Mouse (Mus musculus) heart, embryonic 13.5 days (tissue): ENCODE data around the gene Sept10. TPM values are rescaled to one million over a fixed set of nuclear protein-coding genes. Genes with fewer than 3 reads are reported as not detected.
A peak's percentile ranks its signal among the peaks of the same experiment; 100 is the strongest.

Experiments used
- ATAC-seq: fragments of 200-750 bp; cut with Nextera tagmentation; 2 replicates; pipeline ENCODE4 v1.8.0; 2017; ENCODE audit warnings: moderate TSS enrichment; ENCODE audit not compliant: insufficient number of reproducible peaks, low FRiP score, low TSS enrichment; ENCODE audit errors: extremely low read depth
- H3K27ac ChIP-seq: fragments of 300-500 bp; sonication (generic); replicated peaks from 2 replicates; pipeline ENCODE4 v1.5.1; 2015; ENCODE audit warnings: moderate library complexity, mild to moderate bottlenecking, inconsistent platforms
- H3K27me3 ChIP-seq: fragments of 300-500 bp; sonication (generic); replicated peaks from 2 replicates; pipeline ENCODE4 v1.6.1; 2015; ENCODE audit warnings: mild to moderate bottlenecking, inconsistent platforms
- H3K36me3 ChIP-seq: fragments of 300-500 bp; sonication (generic); 2 replicates; pipeline ENCODE4 v1.6.1; 2015; ENCODE audit warnings: mild to moderate bottlenecking, inconsistent platforms
- H3K4me1 ChIP-seq: fragments of 300-500 bp; sonication (generic); 2 replicates; pipeline ENCODE4 v1.6.1; 2015; ENCODE audit warnings: inconsistent platforms
- H3K4me2 ChIP-seq: fragments of 300-500 bp; sonication (generic); 2 replicates; pipeline ENCODE4 v1.6.1; 2015; ENCODE audit warnings: inconsistent platforms, mild to moderate bottlenecking, moderate library complexity
- H3K4me3 ChIP-seq: fragments of 300-500 bp; sonication (generic); 2 replicates; pipeline ENCODE4 v1.5.1; 2015; ENCODE audit warnings: moderate library complexity, mild to moderate bottlenecking, inconsistent platforms
- H3K9ac ChIP-seq: fragments of 300-500 bp; sonication (generic); 2 replicates; pipeline ENCODE4 v1.6.1; 2015; ENCODE audit warnings: inconsistent platforms, mild to moderate bottlenecking, moderate library complexity
- H3K9me3 ChIP-seq: fragments of 300-500 bp; sonication (generic); 2 replicates; pipeline ENCODE4 v1.6.1; 2016; ENCODE audit warnings: inconsistent platforms
- WGBS: fragments of 180-500 bp; shearing (Covaris S2); methylation state at CpG from one replicate; pipeline ENCODE4 v1.1.7; 2015; ENCODE audit warnings: mixed read lengths; 5-methylcytosine and 5-hydroxymethylcytosine counted together
- polyA plus RNA-seq: library from polyadenylated mRNA; unstranded; fragments of >200 nt; fragmentation: Nextera tagmentation; extraction: Ambion mirVana; gene quantifications from 2 replicates; pipeline ENCODE4 v1.2.1, GENCODE M21; 2015

Gene Sept10
- polyA plus RNA-seq, 1 experiment from 2014 or later = 36.5 TPM

GRCm38 (mm10) chr10:59166104-59166944, 55.3 kb downstream of the Sept10 start:
- Histone ChIP-seq H3K4me3 (no peak overlapping the region), H3K27me3 (no peaks in the 10 kb centered on the region), H3K4me2 (no peak overlapping the region), H3K27ac (no peak overlapping the region), H3K9ac (no peak overlapping the region), H3K36me3 (peaks cover 31% of the 10 kb centered on the region), H3K4me1 (peaks cover 8% of the 10 kb centered on the region), H3K9me3 (no peaks in the 10 kb centered on the region)
- 54% methylated on average over 14 of the region's 14 CpGs for WGBS
- no peak for ATAC-seq

- ATAC-seq = no peak
- WGBS = 31% methylated on average over 4 of the region's 4 CpGs
- Histone ChIP-seq H3K27me3 (no peaks in the 10 kb centered on the region), H3K36me3 (peaks cover 13% of the 10 kb centered on the region), H3K9me3 (no peaks in the 10 kb centered on the region), H3K4me3 (no peak overlapping the region), H3K9ac (no peak overlapping the region), H3K4me2 (no peak overlapping the region), H3K27ac (no peak overlapping the region), H3K4me1 (peaks cover 8% of the 10 kb centered on the region)
These were observed 59.3 kb downstream of the Sept10 start for GRCm38 (mm10) chr10:59162185-59162897.

- no peak overlapping the region for H3K4me3 ChIP-seq
- H3K4me1 ChIP-seq = peaks cover 8% of the 10 kb centered on the region
- no peaks in the 10 kb centered on the region for H3K27me3 ChIP-seq
- 0 out of 2 replicates have a peak, but pooled peaks cover 3% of the 10 kb centered on the region for H3K36me3 ChIP-seq
- no peak overlapping the region for H3K27ac ChIP-seq
- whole genome bisulfite sequencing = 74% methylated on average over 3 of the region's 3 CpGs
- H3K9ac ChIP-seq = no peak overlapping the region
- no peak overlapping the region for H3K4me2 ChIP-seq
- ATAC-seq = no peak
- peaks cover 3% of the 10 kb centered on the region for H3K9me3 ChIP-seq
These were observed 63.0 kb downstream of the Sept10 start for GRCm38 (mm10) chr10:59158627-59159026.

- H3K4me3 ChIP-seq = no peak overlapping the region
- H3K4me2 ChIP-seq = no peak overlapping the region
- 0 out of 2 replicates have a peak, but pooled peaks cover 3% of the 10 kb centered on the region for H3K36me3 ChIP-seq
- 19% methylated on average over 5 of the region's 5 CpGs for WGBS
- peaks cover 8% of the 10 kb centered on the region for H3K27me3 ChIP-seq
- no peak overlapping the region for H3K27ac ChIP-seq
- no peak for ATAC-seq
- H3K9me3 ChIP-seq = peaks cover 8% of the 10 kb centered on the region
- H3K9ac ChIP-seq = no peak overlapping the region
- peaks cover 9% of the 10 kb centered on the region; the same call in 1 of the 2 replicates for H3K4me1 ChIP-seq
These were observed 69.0 kb downstream of the Sept10 start for GRCm38 (mm10) chr10:59152544-59153081.

GRCm38 (mm10) chr10:59150938-59151657, 70.5 kb downstream of the Sept10 start:
- Histone ChIP-seq H3K9me3 (peaks cover 8% of the 10 kb centered on the region), H3K36me3 (no peaks in the 10 kb centered on the region), H3K27ac (no peak overlapping the region), H3K4me1 (peaks cover 9% of the 10 kb centered on the region; the same call in 1 of the 2 replicates), H3K4me3 (no peak overlapping the region), H3K4me2 (no peak overlapping the region), H3K27me3 (peaks cover 8% of the 10 kb centered on the region), H3K9ac (no peak overlapping the region)
- WGBS = 73% methylated on average over 10 of the region's 10 CpGs
- ATAC-seq = no peak

GRCm38 (mm10) chr10:59149956-59150383, 71.7 kb downstream of the Sept10 start:
- no peak for ATAC-seq
- Histone ChIP-seq H3K4me3 (no peak overlapping the region), H3K4me1 (peaks cover 9% of the 10 kb centered on the region; the same call in 1 of the 2 replicates), H3K4me2 (peak overlapping the region; percentile 54), H3K27me3 (peaks cover 8% of the 10 kb centered on the region), H3K9me3 (peaks cover 8% of the 10 kb centered on the region), H3K36me3 (no peaks in the 10 kb centered on the region), H3K9ac (no peak overlapping the region), H3K27ac (no peak overlapping the region)
- WGBS = 14% methylated on average over 8 of the region's 8 CpGs

GRCm38 (mm10) chr10:59133478-59134009, 88.1 kb downstream of the Sept10 start:
- peaks cover 33% of the 10 kb centered on the region for H3K4me1 ChIP-seq
- 28% methylated on average over 8 of the region's 8 CpGs for WGBS
- no peaks in the 10 kb centered on the region for H3K36me3 ChIP-seq
- no peak for ATAC-seq
- no peaks in the 10 kb centered on the region for H3K27me3 ChIP-seq
- H3K27ac ChIP-seq = peak overlapping the region; percentile 88
- H3K9ac ChIP-seq = 0 out of 2 replicates have a peak overlapping the region, but pooled peaks have one; percentile 19
- 0 out of 2 replicates have a peak overlapping the region, but pooled peaks have one; percentile 2 for H3K4me2 ChIP-seq
- H3K4me3 ChIP-seq = no peak overlapping the region
- no peaks in the 10 kb centered on the region for H3K9me3 ChIP-seq

GRCm38 (mm10) chr10:59131926-59132628, 89.6 kb downstream of the Sept10 start:
- Histone ChIP-seq H3K4me3 (no peak overlapping the region), H3K36me3 (no peaks in the 10 kb centered on the region), H3K9ac (no peak overlapping the region), H3K9me3 (no peaks in the 10 kb centered on the region), H3K27me3 (no peaks in the 10 kb centered on the region), H3K4me2 (no peak overlapping the region), H3K27ac (no peak overlapping the region), H3K4me1 (peaks cover 42% of the 10 kb centered on the region)
- no peak for ATAC-seq
- 56% methylated on average over 20 of the region's 20 CpGs for WGBS

GRCm38 (mm10) chr10:59127637-59128036, 94.0 kb downstream of the Sept10 start:
- H3K4me3 ChIP-seq = no peak overlapping the region
- peaks cover 24% of the 10 kb centered on the region for H3K4me1 ChIP-seq
- no peaks in the 10 kb centered on the region for H3K36me3 ChIP-seq
- no peaks in the 10 kb centered on the region for H3K27me3 ChIP-seq
- ATAC-seq = no peak
- no peak overlapping the region for H3K9ac ChIP-seq
- no peaks in the 10 kb centered on the region for H3K9me3 ChIP-seq
- 28% methylated on average over 6 of the region's 6 CpGs for WGBS
- H3K27ac ChIP-seq = no peak overlapping the region
- H3K4me2 ChIP-seq = no peak overlapping the region

- Histone ChIP-seq H3K9ac (no peak overlapping the region), H3K4me3 (no peak overlapping the region), H3K27ac (no peak overlapping the region), H3K36me3 (no peaks in the 10 kb centered on the region), H3K4me2 (no peak overlapping the region), H3K9me3 (no peaks in the 10 kb centered on the region), H3K27me3 (no peaks in the 10 kb centered on the region), H3K4me1 (peaks cover 12% of the 10 kb centered on the region)
- peak; percentile 37; the same call in 1 of the 2 replicates for ATAC-seq
- WGBS = 74% methylated on average over 2 of the region's 2 CpGs
These were observed 96.2 kb downstream of the Sept10 start for GRCm38 (mm10) chr10:59125497-59125896.
